Mouse (Mus musculus) gastrocnemius, postnatal 14 days (tissue): ENCODE data around the gene Tmc5. TPM values are rescaled to one million over a fixed set of nuclear protein-coding genes. Genes with fewer than 3 reads are reported as not detected.

Experiments
- DNase-seq: peaks from one replicate; pipeline ENCODE4 v3.0.0; 2021; ENCODE audit warnings: mixed read lengths
- intact Hi-C: fragments of 180-260 bp; cut with DNase I; formaldehyde crosslinking; loops from one replicate; pipeline ENCODE4 v1.15.1; 2025; ENCODE audit warnings: low total_unique reads
- long read RNA-seq, 2 experiments: library from polyadenylated mRNA; stranded (forward); transcript quantifications; one replicate each; pipeline ENCODE4 v2.0.0; 2021
- total RNA-seq, 2 experiments: library from RNA; stranded (reverse); gene quantifications; 2 replicates each; pipeline ENCODE4 v1.2.3; 2021

The Tmc5 gene
- total RNA-seq, result under 1 TPM; 0.13 to 0.53 TPM
- long read RNA-seq, experiment 1, result 0 reads
- long read RNA-seq, experiment 2, result 0 reads

- intact Hi-C loops, result loop anchor here (5.0 kb wide), 1 partner anchor 90 kb away; no protein-coding TSS in a partner anchor
- no peak for DNase-seq
Observed at GRCm38 (mm10) chr7:118597201-118597600, at the start of gene Tmc5. Tmc5 (plus strand) TSS chr7:118597297.

GRCm38 (mm10) chr7:118547451-118547850 lies 49.6 kb upstream of the Tmc5 start:
- no peak for DNase-seq
- intact Hi-C loops, result no loop called here

GRCm38 (mm10) chr7:118553881-118554280 lies 43.2 kb upstream of the Tmc5 start:
- intact Hi-C loops, result no loop called here
- DNase-seq, result no peak

GRCm38 (mm10) chr7:118554290-118554689 lies 42.8 kb upstream of the Tmc5 start:
- intact Hi-C loops, result no loop called here
- no peak for DNase-seq

GRCm38 (mm10) chr7:118569121-118569543 lies 28.0 kb upstream of the Tmc5 start:
- intact Hi-C loops, result no loop called here
- DNase-seq, result no peak

GRCm38 (mm10) chr7:118571350-118571749 lies 25.7 kb upstream of the Tmc5 start:
- intact Hi-C loops, result no loop called here
- DNase-seq, result no peak

GRCm38 (mm10) chr7:118572039-118572438 lies 25.1 kb upstream of the Tmc5 start:
- DNase-seq, result no peak
- intact Hi-C loops, result no loop called here

- intact Hi-C loops, result no loop called here
- DNase-seq, result no peak
Observed at GRCm38 (mm10) chr7:118578269-118578668, 18.8 kb upstream of the Tmc5 start.

GRCm38 (mm10) chr7:118579938-118580337 lies 17.2 kb upstream of the Tmc5 start:
- no peak for DNase-seq

GRCm38 (mm10) chr7:118583821-118584220 lies 13.3 kb upstream of the Tmc5 start:
- intact Hi-C loops, result no loop called here
- no peak for DNase-seq

More at GRCm38 (mm10) chr7:118579938-118580337, 17.2 kb upstream of the Tmc5 start:
- intact Hi-C loops, result no loop called here

GRCm38 (mm10) chr7:118584257-118584907 lies 12.7 kb upstream of the Tmc5 start, which contains the start of gene Tmc7:
Tmc7 (minus strand) TSS chr7:118584736.
- DNase-seq, result peak; percentile 65
- intact Hi-C loops, result no loop called here

GRCm38 (mm10) chr7:118584926-118585325 lies 12.2 kb upstream of the Tmc5 start:
- no peak for DNase-seq
- intact Hi-C loops, result no loop called here

- DNase-seq, result peak; percentile 74
- intact Hi-C loops, result no loop called here
Observed at GRCm38 (mm10) chr7:118585856-118586255, 11.2 kb upstream of the Tmc5 start.

- DNase-seq, result no peak
- intact Hi-C loops, result no loop called here
Observed at GRCm38 (mm10) chr7:118590726-118591305, 6.3 kb upstream of the Tmc5 start.

GRCm38 (mm10) chr7:118592146-118592545 lies 5.0 kb upstream of the Tmc5 start:
- intact Hi-C loops, result no loop called here

GRCm38 (mm10) chr7:118593567-118594407 lies 3.3 kb upstream of the Tmc5 start:
- intact Hi-C loops, result no loop called here
- DNase-seq, result no peak

More at GRCm38 (mm10) chr7:118592146-118592545, 5.0 kb upstream of the Tmc5 start:
- peak; percentile 26 for DNase-seq

GRCm38 (mm10) chr7:118594611-118595010 lies 2.5 kb upstream of the Tmc5 start:
- intact Hi-C loops, result loop anchor here (5.0 kb wide), 1 partner anchor 93 kb away; no protein-coding TSS in a partner anchor
- DNase-seq, result no peak

- intact Hi-C loops, result loop anchor here (5.0 kb wide), 1 partner anchor 92 kb away; no protein-coding TSS in a partner anchor
- peak; percentile 92 for DNase-seq
Observed at GRCm38 (mm10) chr7:118595228-118595627, 1.9 kb upstream of the Tmc5 start.

- intact Hi-C loops, result loop anchor here (5.0 kb wide), 1 partner anchor 91 kb away; no protein-coding TSS in a partner anchor
- DNase-seq, result no peak
Observed at GRCm38 (mm10) chr7:118596271-118596670, 826 bp upstream of the Tmc5 start.
